Mouse (Mus musculus) embryonic fibroblast, embryonic 13.5 days (primary cell): Measurements from ENCODE around the gene Bcl2l10.

ENCODE experiments used
- CTCF ChIP-seq: IDR thresholded peaks from 2 replicates; pipeline ENCODE4 v1.5.1; 2011; ENCODE audit warnings: mild to moderate bottlenecking, control low read depth, low read length, moderate library complexity, borderline replicate concordance; ENCODE audit not compliant: insufficient read depth
- POLR2A ChIP-seq: IDR thresholded peaks from 2 replicates; pipeline ENCODE4 v1.6.1; 2011; ENCODE audit warnings: low read depth, mild to moderate bottlenecking, control low read depth, low read length, moderate library complexity

- TF ChIP-seq CTCF, result no peak
- no peak for TF ChIP-seq POLR2A
Measured at GRCm38 (mm10) chr9:75376428-75376827, 28.9 kb downstream of the Bcl2l10 start.
